Mouse (Mus musculus): Measurements from ENCODE around the gene Gm10220. TPM values are rescaled to one million over a fixed set of nuclear protein-coding genes. Genes with fewer than 3 reads are reported as not detected.

The Gm10220 gene
- polyA plus RNA-seq, 1 experiment from 2014 or later, result not detected

DNA sequence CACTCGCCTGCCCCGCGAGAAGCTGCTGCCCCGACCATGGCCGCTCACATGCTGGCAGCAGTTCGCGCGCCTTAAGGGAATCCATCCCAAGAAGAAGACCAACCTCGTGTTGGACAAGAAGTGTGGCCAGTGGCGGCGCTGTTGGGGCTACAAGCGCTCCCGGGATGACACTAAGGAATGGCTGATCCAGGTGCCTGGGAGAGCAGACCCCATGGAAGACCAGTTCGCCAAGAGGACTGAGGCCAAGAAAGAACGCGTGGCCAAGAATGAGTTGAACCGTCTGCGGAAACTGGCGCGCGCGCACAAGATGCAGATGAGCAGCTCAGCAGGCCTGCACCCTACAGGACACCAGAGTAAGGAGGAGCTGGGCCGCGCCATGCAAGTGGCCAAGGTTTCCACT, 50.5 kb downstream of the Gm10220 start:
- Histone ChIP-seq H3K4me1 (ENCODE audit: insufficient read depth, low read depth, low read length) (no peaks in the 10 kb centered on the region), H3K27ac (ENCODE audit: low read length) (no peak overlapping the region), H3K36me3 (ENCODE audit: insufficient read depth, low read length) (no peaks in the 10 kb centered on the region), H3K4me3 (ENCODE audit: low read depth, low read length) (no peak overlapping the region), H3K27me3 (replicated peaks; ENCODE audit: insufficient read depth, low read length) (no peaks in the 10 kb centered on the region), H3K9me3 (ENCODE audit: low read length) (no peaks in the 10 kb centered on the region), H3K9ac (replicated peaks; ENCODE audit: low read depth) (no peak overlapping the region), H3K4me2 (replicated peaks; ENCODE audit: low read depth, low read length) (no peak overlapping the region)
- DNase-seq (ENCODE audit: low spot score) (peak; percentile 1), ATAC-seq (no peak)
- 87% methylated on average over 24 of the region's 24 CpGs for WGBS
- no peak for TF ChIP-seq EP300 (IDR thresholded peaks at IDR 0.05)
- TF ChIP-seq CTCF (IDR thresholded peaks at IDR 0.05), result no peak

Other genes starting within 250 kb of the Gm10220 start
- gene Gm21663, start 179.0 kb downstream of the Gm10220 start, polyA plus RNA-seq (2015; fragmentation: Nextera tagmentation; extraction: Ambion mirVana), result not detected in 2 replicates
- not detected in 2 replicates for gene Gm21671, start 167.0 kb downstream of the Gm10220 start, polyA plus RNA-seq (2015; fragmentation: Nextera tagmentation; extraction: Ambion mirVana)
- gene Gm21680, start 148.8 kb downstream of the Gm10220 start, polyA plus RNA-seq (2015; fragmentation: Nextera tagmentation; extraction: Ambion mirVana), result not detected in 2 replicates
- not detected in 2 replicates for gene Gm21698, start 132.8 kb downstream of the Gm10220 start, polyA plus RNA-seq (2015; fragmentation: Nextera tagmentation; extraction: Ambion mirVana)
- gene Gm1979, start 116.6 kb downstream of the Gm10220 start, polyA plus RNA-seq (2015; fragmentation: Nextera tagmentation; extraction: Ambion mirVana), result not detected in 2 replicates
- gene Gm5862, start 98.5 kb downstream of the Gm10220 start, polyA plus RNA-seq (2015; fragmentation: Nextera tagmentation; extraction: Ambion mirVana), result not detected in 2 replicates
- not detected in 2 replicates for gene Speer4a, start 81.9 kb downstream of the Gm10220 start, polyA plus RNA-seq (2015; fragmentation: Nextera tagmentation; extraction: Ambion mirVana)
- not detected in 2 replicates for gene Gm7347, start 62.8 kb downstream of the Gm10220 start, polyA plus RNA-seq (2015; fragmentation: Nextera tagmentation; extraction: Ambion mirVana)
- not detected in 2 replicates for gene Gm10471, start 32.1 kb downstream of the Gm10220 start, polyA plus RNA-seq (2015; fragmentation: Nextera tagmentation; extraction: Ambion mirVana)
- not detected in 2 replicates for gene 5031410I06Rik, start 16.1 kb downstream of the Gm10220 start, polyA plus RNA-seq (2015; fragmentation: Nextera tagmentation; extraction: Ambion mirVana)
- gene Gm7361, start 136.3 kb upstream of the Gm10220 start, polyA plus RNA-seq (2015; fragmentation: Nextera tagmentation; extraction: Ambion mirVana), result not detected in 2 replicates